ENCODE assay signal across 8 mouse cellular contexts in genomic region chr6:38635941-38636851, GRCm38 (mm10). TPM values are rescaled to one million over a fixed set of nuclear protein-coding genes. Genes with fewer than 3 reads are reported as not detected.
DNase-seq lines count a peak whose midpoint lies in the region; ATAC-seq and TF ChIP-seq lines count a peak whose summit lies in the region.

No protein-coding gene starts in this region.

- peak overlapping the region; percentile 68 for H3K4me3 ChIP-seq in forebrain, embryonic 10.5 days
- H3K4me3 ChIP-seq in hindbrain, embryonic 11.5 days (ENCODE audit: low read depth, low read length), result peak overlapping the region; percentile 49
- H3K4me3 ChIP-seq in limb, embryonic 13.5 days, result peak overlapping the region; percentile 60
- peak overlapping the region; percentile 51 for H3K4me3 ChIP-seq in midbrain, embryonic 15.5 days

- no peak overlapping the region for H3K27ac ChIP-seq in forebrain, embryonic 10.5 days
- H3K27ac ChIP-seq in hindbrain, embryonic 11.5 days (ENCODE audit: low read depth, low read length), result no peak overlapping the region
- H3K27ac ChIP-seq in limb, embryonic 13.5 days, result no peak overlapping the region
- H3K27ac ChIP-seq in midbrain, embryonic 15.5 days, result no peak overlapping the region

- ATAC-seq in Patski, result peak; percentile 31
- ATAC-seq in hindbrain, embryonic 11.5 days (ENCODE audit: low FRiP score), result peak; percentile 63
- ATAC-seq in limb, embryonic 13.5 days (ENCODE audit: low FRiP score, low read depth), result peak; percentile 54
- peak; percentile 70 for ATAC-seq in midbrain, embryonic 15.5 days (replicated peaks)

- DNase-seq in cerebellum, adult 18-20 months, result peak; percentile 22 to 52
- DNase-seq in cerebellum, adult 8-10 months, result no peak
- no peak for DNase-seq in Patski (ENCODE audit: low read depth, low spot score)
- peak; percentile 28 for DNase-seq in forebrain, embryonic 10.5 days (ENCODE audit: extremely low spot score, low spot score)
- DNase-seq in hindbrain, embryonic 11.5 days (ENCODE audit: low spot score), result peak; percentile 63
- DNase-seq in urinary bladder, postnatal 25 days (ENCODE audit: low spot score), result peak; percentile 50

- in situ Hi-C loops in Patski (cut with MboI; ENCODE audit: low pct_unique_long_range_greater_than_20kb), result no loop called here

- 3% methylated on average over 72 of the region's 72 CpGs for WGBS in forebrain, embryonic 10.5 days
- 2% methylated on average over 54 of the region's 72 CpGs for WGBS in hindbrain, embryonic 11.5 days
- WGBS in limb, embryonic 13.5 days, result 1% methylated on average over 70 of the region's 72 CpGs
- 1% methylated on average over 68 of the region's 72 CpGs for WGBS in midbrain, embryonic 15.5 days

- H3K9ac ChIP-seq in hindbrain, embryonic 11.5 days (ENCODE audit: low read depth, low read length), result peak overlapping the region; percentile 31; the same call in 1 of the 2 replicates
- H3K9ac ChIP-seq in limb, embryonic 13.5 days, result peak overlapping the region; percentile 71
- peak overlapping the region; percentile 36 for H3K9ac ChIP-seq in midbrain, embryonic 15.5 days

- no peaks in the 10 kb centered on the region for H3K27me3 ChIP-seq in Patski
- peaks cover 91% of the 10 kb centered on the region for H3K27me3 ChIP-seq in forebrain, embryonic 10.5 days (ENCODE audit: poor library complexity, severe bottlenecking)
- peaks cover 44% of the 10 kb centered on the region for H3K27me3 ChIP-seq in hindbrain, embryonic 11.5 days (ENCODE audit: control insufficient read depth, insufficient read depth, low read length)
- peaks cover 86% of the 10 kb centered on the region for H3K27me3 ChIP-seq in limb, embryonic 13.5 days
- peaks cover 58% of the 10 kb centered on the region for H3K27me3 ChIP-seq in midbrain, embryonic 15.5 days (replicated peaks)

- TF ChIP-seq CTCF in Patski (IDR thresholded peaks at IDR 0.05), result no peak

- CTCF ChIA-PET in Patski (lab: Charles Lee), result interaction anchor here (1.4 kb wide), 2 partner anchors 14 to 21 kb away, joined by 3 to 6 read pairs; no protein-coding TSS in a partner anchor

- H3K4me1 ChIP-seq in forebrain, embryonic 10.5 days, result peaks cover 20% of the 10 kb centered on the region
- H3K4me1 ChIP-seq in hindbrain, embryonic 11.5 days (replicated peaks; ENCODE audit: control insufficient read depth, insufficient read depth, low read length), result 0 out of 2 replicates have a peak, but pooled peaks cover 4% of the 10 kb centered on the region
- peaks cover 19% of the 10 kb centered on the region for H3K4me1 ChIP-seq in limb, embryonic 13.5 days
- peaks cover 19% of the 10 kb centered on the region for H3K4me1 ChIP-seq in midbrain, embryonic 15.5 days

- POLR2A ChIA-PET in Patski (lab: Charles Lee), result interaction anchor here (0.8 kb wide), 1 partner anchor 40 kb away, joined by 3 read pairs; no protein-coding TSS in a partner anchor

- peak overlapping the region; percentile 98 for H3K4me2 ChIP-seq in hindbrain, embryonic 11.5 days (replicated peaks; ENCODE audit: low read depth, low read length)
- peak overlapping the region; percentile 99 for H3K4me2 ChIP-seq in limb, embryonic 13.5 days (replicated peaks)
- peak overlapping the region; percentile 94 for H3K4me2 ChIP-seq in midbrain, embryonic 15.5 days

- no peaks in the 10 kb centered on the region for H3K9me3 ChIP-seq in forebrain, embryonic 10.5 days
- no peaks in the 10 kb centered on the region for H3K9me3 ChIP-seq in hindbrain, embryonic 11.5 days (ENCODE audit: control insufficient read depth, low read length)
- no peaks in the 10 kb centered on the region for H3K9me3 ChIP-seq in limb, embryonic 13.5 days
- H3K9me3 ChIP-seq in midbrain, embryonic 15.5 days, result no peaks in the 10 kb centered on the region

- no peaks in the 10 kb centered on the region for H3K36me3 ChIP-seq in forebrain, embryonic 10.5 days (replicated peaks)
- no peaks in the 10 kb centered on the region for H3K36me3 ChIP-seq in hindbrain, embryonic 11.5 days (ENCODE audit: control insufficient read depth, insufficient read depth, low read length)
- 0 out of 2 replicates have a peak, but pooled peaks cover 5% of the 10 kb centered on the region for H3K36me3 ChIP-seq in limb, embryonic 13.5 days
- H3K36me3 ChIP-seq in midbrain, embryonic 15.5 days (replicated peaks), result no peaks in the 10 kb centered on the region

RNA-seq across cellular contexts. Expression of gene Klrg2, which starts 0.8 kb away (rescaled TPM):
- polyA plus RNA-seq in Patski (2021), result 24.7 TPM
- polyA plus RNA-seq in forebrain, embryonic 10.5 days (2016; fragmentation: Nextera tagmentation; extraction: Ambion mirVana), result 0.06 TPM in 2 replicates
- polyA plus RNA-seq in hindbrain, embryonic 11.5 days (2014; fragmentation: Nextera tagmentation; extraction: Ambion mirVana), result 0.08 and 0.14 TPM in 2 replicates
- 0.45 TPM in 2 replicates for polyA plus RNA-seq in limb, embryonic 13.5 days (2015; fragmentation: Nextera tagmentation; extraction: Ambion mirVana)
- polyA plus RNA-seq in midbrain, embryonic 15.5 days (2015; fragmentation: Nextera tagmentation; extraction: Ambion mirVana), result 0.11 and 0.26 TPM in 2 replicates

RNA-seq across cellular contexts. Expression of gene Clec2l, which starts 26.7 kb away (rescaled TPM):
- 7.6 TPM for polyA plus RNA-seq in Patski (2021)
- 0.26 and 0.74 TPM in 2 replicates for polyA plus RNA-seq in forebrain, embryonic 10.5 days (2016; fragmentation: Nextera tagmentation; extraction: Ambion mirVana)
- 1.7 and 2.2 TPM in 2 replicates for polyA plus RNA-seq in hindbrain, embryonic 11.5 days (2014; fragmentation: Nextera tagmentation; extraction: Ambion mirVana)
- polyA plus RNA-seq in limb, embryonic 13.5 days (2015; fragmentation: Nextera tagmentation; extraction: Ambion mirVana), result 2.8 and 3.4 TPM in 2 replicates
- 28.9 and 34.0 TPM in 2 replicates for polyA plus RNA-seq in midbrain, embryonic 15.5 days (2015; fragmentation: Nextera tagmentation; extraction: Ambion mirVana)

Comparison
In these comparisons a context has a peak if more than half of its experiments do, and no peak if none do; other contexts are left out.
1. DNase-seq: peak in cerebellum, adult 18-20 months (2 of 2), forebrain, embryonic 10.5 days (single experiment), hindbrain, embryonic 11.5 days (single experiment) and urinary bladder, postnatal 25 days (single experiment); none in cerebellum, adult 8-10 months (single experiment) and Patski (single experiment).
2. RNA of gene Klrg2, which starts 0.8 kb away (polyA plus RNA-seq): 24.7 TPM in Patski (single experiment); 0.45 TPM in limb, embryonic 13.5 days, 0.11 to 0.26 TPM in midbrain, embryonic 15.5 days, 0.08 to 0.14 TPM in hindbrain, embryonic 11.5 days and 0.06 TPM in forebrain, embryonic 10.5 days; every median in the first group is over 10 times any median in the second.
3. Peak in every context shown above with its lines, with median percentiles within 50 percentile points of each other: ATAC-seq, H3K4me3 ChIP-seq, H3K4me2 ChIP-seq and H3K9ac ChIP-seq.